Mouse (Mus musculus) heart, adult 10 weeks (tissue): ENCODE measurements around the gene Zfp991. TPM values are rescaled to one million over a fixed set of nuclear protein-coding genes. Genes with fewer than 3 reads are reported as not detected.

Experiments
- polyA plus RNA-seq: library from polyadenylated mRNA; stranded (reverse); fragments of 350-450 nt; fragmentation: Illumina TruSeq; extraction: RNeasy Lipid Tissue Mini Kit (QIAGEN cat#74804); gene quantifications from one replicate; pipeline ENCODE4 v1.2.3, GENCODE M21; 2014; ENCODE audit warnings: low read depth, low replicate concordance

The Zfp991 gene
- 5.2 TPM for polyA plus RNA-seq

GRCm38 (mm10) chr4:147131837-147132459, at the start of gene Zfp991:
Gene Zfp991, plus strand, starts transcription at chr4:147132038.

Other genes with a start within 250 kb of the Zfp991 start
- not detected for gene Gm21411, start 222.4 kb upstream of the Zfp991 start, polyA plus RNA-seq
- not detected for gene Zfp989, start 160.1 kb upstream of the Zfp991 start, polyA plus RNA-seq
- gene Rex2, start 110.2 kb upstream of the Zfp991 start, polyA plus RNA-seq = 0.13 TPM
- not detected for gene Zfp988, start 173.6 kb downstream of the Zfp991 start, polyA plus RNA-seq
- gene Zfp978, start 229.3 kb downstream of the Zfp991 start, polyA plus RNA-seq = 0.42 TPM